Mouse (Mus musculus) C2C12 (cell line): Measurements from ENCODE around the gene Rpgrip1l. TPM values are rescaled to one million over a fixed set of nuclear protein-coding genes. Genes with fewer than 3 reads are reported as not detected.

Source experiments
- H3K27me3 ChIP-seq: one replicate; pipeline ENCODE4 v1.6.1; 2011; ENCODE audit not compliant: control insufficient read depth, insufficient read depth, insufficient read length
- H3K36me3 ChIP-seq: one replicate; pipeline ENCODE4 v1.6.1; 2011; ENCODE audit not compliant: control insufficient read depth, insufficient read depth
- H3K4me3 ChIP-seq: one replicate; pipeline ENCODE4 v1.5.1; 2011; ENCODE audit warnings: mild to moderate bottlenecking, control low read depth; ENCODE audit not compliant: poor library complexity, insufficient read depth, severe bottlenecking
- H3K79me2 ChIP-seq: one replicate; pipeline ENCODE4 v1.6.1; 2011; ENCODE audit not compliant: control insufficient read depth, insufficient read depth
- H3K79me3 ChIP-seq: one replicate; pipeline ENCODE4 v1.6.1; 2011; ENCODE audit warnings: low read depth, control low read depth
- H3ac ChIP-seq: one replicate; pipeline ENCODE3; 2011; ENCODE audit warnings: low read depth; ENCODE audit not compliant: control insufficient read depth, insufficient read length
- CEBPB ChIP-seq: IDR thresholded peaks from one replicate; pipeline ENCODE4 v1.6.1; 2011; ENCODE audit warnings: low read depth, mild to moderate bottlenecking, control low read depth, moderate library complexity
- CTCF ChIP-seq: IDR thresholded peaks from one replicate; pipeline ENCODE4 v1.5.1; 2011; ENCODE audit not compliant: control insufficient read depth, insufficient read depth, insufficient read length
- FOSL1 ChIP-seq: IDR thresholded peaks from one replicate; pipeline ENCODE4 v1.8.0; 2011; ENCODE audit warnings: mild to moderate bottlenecking, low read length; ENCODE audit not compliant: poor library complexity, insufficient read depth, severe bottlenecking
- MAX ChIP-seq: IDR thresholded peaks from one replicate; pipeline ENCODE4 v1.6.1; 2011; ENCODE audit warnings: mild to moderate bottlenecking, control low read depth
- MYOD1 ChIP-seq: IDR thresholded peaks from one replicate; pipeline ENCODE4 v1.6.1; 2011; ENCODE audit warnings: low read depth; ENCODE audit not compliant: control insufficient read depth, insufficient read length
- MYOG ChIP-seq: IDR thresholded peaks from one replicate; pipeline ENCODE4 v1.6.1; 2011; ENCODE audit not compliant: control insufficient read depth, insufficient read length; ENCODE audit errors: extremely low read depth
- USF1 ChIP-seq: IDR thresholded peaks from one replicate; pipeline ENCODE4 v1.6.1; 2011; ENCODE audit warnings: low read depth, mild to moderate bottlenecking, control low read depth, moderate library complexity
- polyA plus RNA-seq: library from polyadenylated mRNA; unstranded; fragments of >200 nt; fragmentation: generic; extraction: Trizol; gene quantifications from one replicate; pipeline ENCODE4 v1.2.1, GENCODE M21; 2012; ENCODE audit warnings: missing spikeins

The Rpgrip1l gene
- polyA plus RNA-seq, 1 experiment = 1.8 TPM

- Histone ChIP-seq H3K27me3 (no peaks in the 10 kb centered on the region), H3K4me3 (no peak overlapping the region), H3K79me2 (peaks cover 87% of the 10 kb centered on the region), H3K79me3 (peaks cover 31% of the 10 kb centered on the region), H3K36me3 (no peaks in the 10 kb centered on the region), H3ac (no peak overlapping the region)
- no peak for TF ChIP-seq FOSL1
- TF ChIP-seq MYOD1 = no peak
- TF ChIP-seq MYOG = no peak
- no peak for TF ChIP-seq MAX
- no peak for TF ChIP-seq CTCF
- no peak for TF ChIP-seq USF1
- TF ChIP-seq CEBPB = no peak
Measured at GRCm38 (mm10) chr8:91342196-91342595, 29.1 kb upstream of the Rpgrip1l start.

GRCm38 (mm10) chr8:91340746-91341145 lies 27.7 kb upstream of the Rpgrip1l start:
- H3K79me2 ChIP-seq = peaks cover 88% of the 10 kb centered on the region
- H3K79me3 ChIP-seq = peaks cover 39% of the 10 kb centered on the region
- TF ChIP-seq MYOG (no peak), CTCF (no peak), FOSL1 (no peak), MYOD1 (no peak), MAX (no peak), CEBPB (no peak), USF1 (no peak)
- no peaks in the 10 kb centered on the region for H3K27me3 ChIP-seq
- H3ac ChIP-seq = no peak overlapping the region
- no peaks in the 10 kb centered on the region for H3K36me3 ChIP-seq
- no peak overlapping the region for H3K4me3 ChIP-seq

GRCm38 (mm10) chr8:91339651-91340050 lies 26.6 kb upstream of the Rpgrip1l start:
- Histone ChIP-seq H3K79me2 (peaks cover 88% of the 10 kb centered on the region), H3K27me3 (no peaks in the 10 kb centered on the region), H3K79me3 (peaks cover 47% of the 10 kb centered on the region), H3K36me3 (no peaks in the 10 kb centered on the region), H3ac (no peak overlapping the region), H3K4me3 (no peak overlapping the region)
- TF ChIP-seq MYOG (no peak), MYOD1 (no peak), CEBPB (no peak), USF1 (no peak), CTCF (no peak), MAX (no peak), FOSL1 (no peak)

GRCm38 (mm10) chr8:91338389-91339154 lies 25.5 kb upstream of the Rpgrip1l start:
- Histone ChIP-seq H3K27me3 (no peaks in the 10 kb centered on the region), H3ac (no peak overlapping the region), H3K4me3 (no peak overlapping the region), H3K79me2 (peaks cover 88% of the 10 kb centered on the region), H3K79me3 (peaks cover 47% of the 10 kb centered on the region), H3K36me3 (no peaks in the 10 kb centered on the region)
- no peak for TF ChIP-seq CEBPB
- no peak for TF ChIP-seq FOSL1
- no peak for TF ChIP-seq MYOG
- no peak for TF ChIP-seq USF1
- TF ChIP-seq MAX = no peak
- TF ChIP-seq CTCF = no peak
- no peak for TF ChIP-seq MYOD1

DNA sequence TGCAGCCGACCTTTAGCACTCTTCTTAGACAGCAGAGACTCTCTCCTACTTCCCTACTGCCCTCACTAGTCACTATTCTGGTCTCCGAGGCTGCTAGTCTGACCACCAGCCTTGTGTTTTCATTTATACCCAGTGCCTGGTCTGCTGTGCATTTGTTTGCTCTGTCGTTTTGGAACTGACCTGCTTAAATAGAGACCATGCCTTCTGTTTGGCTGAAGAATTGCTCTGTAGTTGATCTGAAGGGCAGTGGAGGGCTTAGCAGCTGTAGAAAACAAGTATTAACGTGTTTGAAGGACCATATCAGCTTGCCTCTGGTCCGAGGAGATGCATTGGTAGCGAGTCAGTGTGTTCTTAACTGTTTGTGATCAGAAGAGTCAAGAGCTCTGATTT lies 16.4 kb upstream of the Rpgrip1l start:
- no peak for TF ChIP-seq MYOD1
- TF ChIP-seq FOSL1 = no peak
- no peak for TF ChIP-seq CTCF
- TF ChIP-seq MYOG = no peak
- TF ChIP-seq MAX = no peak
- TF ChIP-seq CEBPB = no peak
- TF ChIP-seq USF1 = no peak
- H3K79me2 ChIP-seq = peaks cover 83% of the 10 kb centered on the region
- no peaks in the 10 kb centered on the region for H3K36me3 ChIP-seq
- H3K79me3 ChIP-seq = peaks cover 28% of the 10 kb centered on the region
- no peak overlapping the region for H3K4me3 ChIP-seq
- H3K27me3 ChIP-seq = no peaks in the 10 kb centered on the region
- H3ac ChIP-seq = no peak overlapping the region

DNA sequence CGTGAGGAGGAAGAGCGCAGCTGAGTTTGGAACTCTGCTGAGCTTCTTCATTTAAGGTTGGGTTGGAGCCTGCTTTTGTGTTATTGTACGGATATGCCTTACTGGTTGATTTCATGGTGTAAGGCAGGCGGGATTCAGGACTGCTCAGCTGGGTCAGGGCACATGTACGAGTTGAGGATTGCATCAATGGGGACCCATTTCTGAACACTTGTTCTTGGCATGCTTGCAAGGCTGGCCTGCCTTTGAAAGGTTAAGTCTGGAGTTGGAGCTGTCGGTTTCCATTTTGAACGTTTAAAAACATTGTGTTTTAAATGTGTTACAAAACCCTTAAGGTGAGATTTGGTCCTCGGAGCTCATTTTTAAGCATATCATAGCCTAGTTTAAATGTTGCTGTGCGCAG lies 16.0 kb upstream of the Rpgrip1l start:
- Histone ChIP-seq H3ac (no peak overlapping the region), H3K27me3 (no peaks in the 10 kb centered on the region), H3K79me3 (peaks cover 29% of the 10 kb centered on the region), H3K4me3 (no peak overlapping the region), H3K79me2 (peaks cover 83% of the 10 kb centered on the region), H3K36me3 (no peaks in the 10 kb centered on the region)
- TF ChIP-seq CTCF = no peak
